Mouse (Mus musculus) ZHBTc4 (cell line): ENCODE measurements around the gene 2700049A03Rik.
"Not testable (repeated sequence)": the region's sequence is repeated elsewhere in the genome, so short reads cannot be mapped to it uniquely, and the experiment has no call there.

Experiments used
- DNase-seq: peaks from one replicate; pipeline ENCODE4 v3.0.0-alpha.2; 2011; ENCODE audit warnings: low read depth, low spot score

2700049A03Rik gene

DNA sequence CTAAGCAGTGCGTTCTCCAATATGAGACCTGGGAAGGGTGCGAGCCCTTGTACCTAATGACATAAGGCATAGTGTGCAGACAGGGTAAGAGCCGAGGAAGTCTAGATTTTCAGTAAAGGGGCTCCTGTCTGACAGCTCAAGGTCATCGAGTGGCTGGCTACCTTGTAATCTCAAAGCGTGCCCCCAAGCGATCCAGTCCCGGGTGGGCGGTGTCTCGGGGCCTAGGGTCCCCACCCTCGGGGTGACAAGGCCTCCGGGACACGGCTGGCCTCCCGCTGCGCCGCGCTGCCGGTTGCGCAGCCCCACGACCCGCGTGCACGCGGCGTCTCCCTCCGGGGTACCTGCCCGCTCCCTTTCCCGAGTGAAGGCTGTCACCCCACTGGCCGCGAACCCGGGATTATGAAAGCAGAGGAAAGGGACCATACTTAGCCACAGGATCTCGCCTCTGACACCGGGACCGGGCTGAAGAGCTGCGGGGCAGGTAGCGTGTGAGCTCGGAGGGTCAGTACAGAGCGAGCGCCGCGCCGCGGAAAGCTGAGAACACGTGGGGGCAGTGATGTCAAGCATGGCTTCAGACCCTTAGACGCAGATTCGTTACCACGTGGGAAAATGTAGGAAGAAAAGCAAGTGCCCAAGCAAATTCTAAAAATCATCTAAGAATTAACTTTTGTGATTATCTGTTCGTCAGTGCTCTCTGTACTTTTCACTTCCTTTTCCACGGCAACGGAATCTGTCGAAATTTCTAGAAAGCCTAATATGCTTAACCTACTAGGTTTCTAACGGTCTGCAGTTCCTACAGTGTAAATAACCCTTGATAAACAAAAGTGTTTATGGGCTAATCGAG lies at the start of gene 2700049A03Rik, which contains the start of gene Timm9:
2700049A03Rik (plus strand) TSS at position 719 of the 844 bp plus-strand sequence.
Timm9 (minus strand) TSS at position 555 of the 844 bp plus-strand sequence.
- peak; percentile 91 for DNase-seq

DNA sequence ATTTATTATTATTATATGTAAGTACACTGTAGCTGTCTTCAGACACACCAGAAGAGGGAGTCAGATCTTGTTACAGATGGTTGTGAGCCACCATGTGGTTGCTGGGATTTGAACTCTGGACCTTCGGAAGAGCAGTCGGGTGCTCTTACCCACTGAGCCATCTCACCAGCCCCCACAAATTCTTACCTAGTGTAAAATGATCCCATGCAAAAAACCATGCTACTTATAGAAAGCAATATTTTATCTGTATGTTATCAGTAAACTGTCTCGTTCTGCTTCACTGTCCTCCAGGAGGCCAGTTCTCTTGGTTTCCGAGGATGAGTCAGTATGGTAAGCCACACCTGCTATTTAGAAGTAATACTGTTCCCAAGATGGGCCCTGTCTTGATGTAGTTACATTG lies 32.4 kb upstream of the 2700049A03Rik start:
- not testable (repeated sequence) for DNase-seq

DNA sequence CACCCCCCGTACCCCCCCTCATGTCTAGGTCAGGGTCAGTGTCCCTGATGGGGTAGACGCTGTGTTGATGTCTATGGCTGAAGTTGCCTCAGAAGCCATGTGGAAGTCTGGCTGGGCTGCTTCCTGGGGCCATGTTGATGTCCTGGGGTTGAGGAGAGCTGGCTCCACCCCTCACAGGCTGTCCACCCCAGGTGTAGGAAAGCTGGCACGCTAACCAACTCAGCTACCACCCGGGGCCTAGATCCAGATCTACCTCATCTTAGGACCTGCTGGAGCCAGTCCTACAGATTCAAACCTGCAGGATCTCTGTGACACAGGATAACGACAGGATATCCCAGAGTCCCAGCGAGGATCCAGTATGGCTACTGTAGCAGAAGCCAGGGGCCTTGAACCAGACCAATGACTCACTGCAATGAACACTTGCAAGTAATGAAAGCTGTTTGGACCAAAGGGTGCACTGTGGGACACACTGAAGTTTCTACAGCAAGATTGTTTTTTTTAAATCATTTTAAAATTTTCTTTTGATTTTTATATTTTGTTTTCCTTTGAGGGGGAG lies 29.4 kb upstream of the 2700049A03Rik start:
- no peak for DNase-seq

DNA sequence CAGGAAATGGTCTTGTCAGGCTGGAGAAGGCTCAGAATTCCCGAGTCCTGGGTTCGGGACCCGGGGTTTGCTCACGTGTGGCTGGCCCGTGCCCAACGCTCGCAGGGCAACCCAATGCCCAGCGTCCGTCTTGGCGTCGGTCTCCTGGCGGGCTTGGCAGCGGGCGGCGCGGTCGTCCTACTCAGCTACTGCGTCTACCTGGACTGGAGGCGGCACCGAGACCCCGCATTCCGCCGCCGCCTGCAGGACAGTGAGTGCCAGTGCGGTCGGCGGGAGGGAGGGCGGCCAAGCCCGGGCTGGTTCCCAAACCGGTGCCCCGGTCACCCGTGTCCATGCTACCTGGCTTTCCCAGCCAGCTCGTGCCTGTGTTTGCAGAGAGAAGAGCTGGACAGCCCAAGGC lies 25.3 kb upstream of the 2700049A03Rik start, which contains the start of gene Tomm20l:
Tomm20l (plus strand) TSS at position 98 of the 400 bp plus-strand sequence.
- DNase-seq, result peak; percentile 78

DNA sequence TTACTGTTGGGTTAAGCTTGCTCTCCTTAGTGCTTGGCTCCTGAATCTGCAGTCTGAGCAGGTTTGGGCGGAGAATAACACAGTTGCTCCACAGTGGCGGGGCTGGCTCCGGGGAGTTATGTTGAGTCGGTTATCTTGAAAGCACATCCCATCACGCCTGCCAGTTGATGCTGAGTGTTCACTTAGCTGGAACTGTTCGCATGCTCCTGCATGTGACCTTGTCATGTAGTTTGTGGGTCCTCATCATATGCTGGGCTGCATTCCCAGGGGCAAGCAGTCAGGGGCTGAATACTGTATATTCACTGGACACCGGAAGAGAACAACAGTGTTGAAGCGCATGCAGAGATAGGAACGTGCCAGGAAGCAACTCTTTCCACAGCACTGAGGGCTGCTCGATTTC lies 23.6 kb upstream of the 2700049A03Rik start:
- peak; percentile 40 for DNase-seq

DNA sequence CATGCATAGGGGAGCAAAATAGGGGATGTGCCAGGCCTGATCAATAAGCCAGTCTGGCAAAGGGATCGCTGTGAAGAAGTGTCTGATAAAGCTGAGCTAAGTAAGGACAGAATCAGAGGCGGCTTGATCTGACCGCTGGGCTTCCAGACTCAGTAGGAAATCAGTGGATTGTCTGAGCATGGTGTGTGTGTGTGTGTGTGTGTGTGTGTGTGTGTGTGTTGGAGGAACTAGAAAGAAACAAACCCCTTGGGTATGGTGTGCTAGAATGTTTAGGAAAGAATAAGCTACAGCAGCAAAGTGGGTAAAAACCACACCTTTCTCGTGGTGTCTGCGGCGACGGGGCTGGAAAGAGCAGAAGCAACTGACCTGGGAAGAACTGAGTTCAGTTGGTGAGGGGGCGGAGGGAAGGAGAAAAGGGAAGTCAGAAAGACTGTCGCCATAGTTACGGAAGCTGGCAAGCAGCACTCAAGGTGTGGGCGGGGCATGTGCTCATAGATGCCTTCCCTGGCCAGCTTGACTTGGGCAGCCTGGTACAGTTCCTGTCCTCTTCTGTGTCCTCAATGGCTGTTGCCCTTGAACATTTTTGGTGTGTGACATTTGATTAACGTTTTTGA lies 22.9 kb upstream of the 2700049A03Rik start:
- DNase-seq, result peak; percentile 81

DNA sequence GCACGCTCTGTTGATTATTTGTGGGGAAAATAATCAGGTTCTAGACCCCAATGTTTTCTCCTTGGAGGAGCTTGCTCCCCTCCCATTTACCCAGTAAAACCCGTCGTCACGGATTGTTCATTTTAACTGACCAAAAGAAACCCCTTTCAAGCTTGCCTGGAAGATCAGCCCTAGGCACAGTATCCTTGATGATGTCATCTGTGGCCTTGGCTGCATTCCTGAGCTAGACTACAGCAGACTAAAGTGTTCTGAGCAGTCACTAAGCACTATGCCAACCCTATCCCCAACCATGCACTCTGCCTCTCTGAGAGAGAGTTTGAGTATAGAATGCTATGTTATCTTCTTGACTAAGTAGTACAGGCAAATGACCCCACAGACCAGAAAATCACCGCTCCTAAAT lies 20.2 kb upstream of the 2700049A03Rik start:
- DNase-seq, result no peak

DNA sequence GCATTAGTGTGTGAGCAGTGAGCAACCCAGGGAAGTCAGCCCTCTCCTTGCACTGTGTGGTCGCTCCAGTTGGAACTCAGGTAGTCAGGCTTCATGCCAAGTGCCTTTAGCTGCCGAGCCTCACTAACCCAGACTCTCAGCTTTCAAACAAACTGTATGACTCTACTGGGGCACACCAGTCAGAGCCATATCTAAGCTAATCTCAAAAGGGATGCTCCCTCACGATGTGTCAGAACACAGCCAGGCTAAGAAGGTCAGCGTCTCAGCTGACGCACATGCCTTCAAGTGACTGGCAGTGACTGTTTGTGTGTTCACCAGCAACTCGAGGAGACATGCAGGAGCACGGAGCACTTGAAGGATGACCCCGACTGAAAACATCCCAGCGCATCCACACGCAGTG lies 13.9 kb upstream of the 2700049A03Rik start:
- no peak for DNase-seq

DNA sequence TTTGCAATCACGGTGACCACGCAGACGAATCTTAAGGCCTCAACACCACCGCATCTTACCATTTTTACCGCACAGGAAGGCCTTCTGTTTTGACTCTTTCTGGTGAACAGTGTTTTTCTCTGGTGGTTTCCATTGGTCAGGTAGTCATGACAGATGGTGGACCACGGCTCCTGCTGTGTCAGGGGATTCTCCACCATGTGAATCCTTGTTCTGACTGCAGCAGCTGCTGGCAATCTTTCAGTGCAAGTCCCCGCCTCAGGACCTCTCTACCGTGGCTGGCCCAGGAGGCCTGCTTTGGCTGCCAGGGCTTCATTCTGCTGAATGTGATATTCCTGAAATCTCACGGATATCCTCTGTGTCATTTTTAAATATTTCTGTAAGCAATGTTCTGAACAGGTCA lies 13.4 kb upstream of the 2700049A03Rik start:
- DNase-seq, result no peak

DNA sequence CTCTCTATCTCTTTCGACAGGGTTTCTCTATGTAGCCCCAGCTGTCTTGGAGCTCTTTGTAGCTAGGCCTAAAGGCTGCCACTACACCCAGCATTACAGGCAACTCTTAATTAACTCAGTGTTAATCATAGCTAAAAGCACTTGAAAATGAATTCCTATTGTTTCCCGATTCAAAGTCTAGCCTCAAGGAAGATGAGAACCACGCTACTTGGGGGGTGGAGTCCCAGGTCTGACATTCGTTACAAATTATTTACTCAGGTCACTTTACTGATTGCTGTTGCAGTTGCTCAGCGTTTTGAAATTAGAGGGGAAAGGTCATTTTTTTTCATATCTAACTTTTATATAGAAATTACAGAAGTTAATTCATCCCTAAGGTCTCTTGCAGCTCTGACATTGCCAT lies 1.1 kb upstream of the 2700049A03Rik start:
- no peak for DNase-seq

DNA sequence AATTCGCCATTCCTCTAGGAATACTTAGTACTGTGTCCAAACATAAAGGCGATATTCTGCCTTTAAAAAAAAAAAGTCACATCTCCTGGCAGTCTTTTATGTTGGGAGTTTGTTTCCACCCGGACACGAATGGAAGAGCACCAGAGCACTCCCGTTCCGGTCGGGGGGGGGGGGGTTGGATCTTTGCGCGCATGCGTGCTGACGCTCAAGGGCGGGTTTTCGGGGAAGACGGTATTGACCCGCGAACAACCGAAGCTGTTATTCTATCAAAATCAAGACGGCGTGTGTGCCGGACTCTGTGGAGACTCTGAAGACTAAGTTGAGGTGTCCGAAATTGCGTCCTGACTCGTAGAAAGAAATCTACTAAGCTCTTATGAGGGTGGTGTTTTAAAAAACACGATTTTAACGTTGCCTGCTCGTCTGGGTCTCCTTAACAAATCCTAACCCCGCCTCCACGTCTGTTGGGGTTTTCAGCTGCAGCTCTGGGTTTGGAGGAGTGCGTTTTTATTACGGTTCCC lies 385 bp downstream of the 2700049A03Rik start:
- peak; percentile 95 for DNase-seq

DNA sequence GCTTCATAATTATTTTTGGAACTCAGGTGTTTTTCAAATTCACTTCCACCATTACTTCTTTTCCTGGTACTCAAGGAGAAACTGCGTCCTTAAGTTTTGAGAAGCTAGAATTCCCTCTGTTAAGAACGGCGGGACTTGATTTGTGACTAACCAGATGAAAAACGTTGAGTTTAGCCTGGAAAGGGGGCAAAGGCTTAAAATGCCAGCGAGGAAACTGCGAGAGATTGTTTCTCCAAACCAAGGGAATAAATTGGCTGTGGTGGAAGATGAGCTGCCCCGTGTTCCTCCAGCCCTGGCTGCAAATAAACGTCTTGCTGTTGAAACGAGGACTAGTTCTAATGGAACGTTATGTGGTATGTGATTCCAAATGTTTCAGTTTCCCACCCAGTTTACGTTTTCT lies 1.0 kb downstream of the 2700049A03Rik start:
- no peak for DNase-seq

DNA sequence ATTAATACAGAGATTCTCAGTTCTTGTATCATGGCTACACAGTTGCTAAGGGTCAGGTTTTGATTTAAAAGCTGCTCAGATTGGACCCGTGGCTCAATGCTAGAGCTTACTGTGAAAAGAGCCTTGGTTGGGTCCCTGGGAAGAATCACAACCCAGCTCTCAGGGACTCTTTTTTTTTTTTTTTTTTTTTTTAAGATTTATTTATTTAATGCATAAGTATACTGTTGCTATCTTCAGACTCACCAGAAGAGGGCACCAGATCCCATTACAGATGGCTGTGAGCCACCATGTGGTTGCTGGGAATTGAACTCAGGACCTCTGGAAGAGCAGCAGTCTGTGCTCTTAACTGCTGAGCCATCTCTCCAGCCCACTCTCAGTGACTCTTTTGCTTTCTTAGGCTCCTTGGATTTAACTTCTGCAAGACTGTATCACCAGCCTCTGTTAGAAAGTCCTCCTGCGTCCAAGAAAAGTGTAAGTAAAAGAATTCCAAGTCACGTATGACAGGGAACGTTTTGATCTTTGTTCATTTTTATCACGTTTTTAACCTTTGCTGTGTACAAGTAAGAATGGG lies 2.7 kb downstream of the 2700049A03Rik start:
- peak; percentile 15 for DNase-seq

DNA sequence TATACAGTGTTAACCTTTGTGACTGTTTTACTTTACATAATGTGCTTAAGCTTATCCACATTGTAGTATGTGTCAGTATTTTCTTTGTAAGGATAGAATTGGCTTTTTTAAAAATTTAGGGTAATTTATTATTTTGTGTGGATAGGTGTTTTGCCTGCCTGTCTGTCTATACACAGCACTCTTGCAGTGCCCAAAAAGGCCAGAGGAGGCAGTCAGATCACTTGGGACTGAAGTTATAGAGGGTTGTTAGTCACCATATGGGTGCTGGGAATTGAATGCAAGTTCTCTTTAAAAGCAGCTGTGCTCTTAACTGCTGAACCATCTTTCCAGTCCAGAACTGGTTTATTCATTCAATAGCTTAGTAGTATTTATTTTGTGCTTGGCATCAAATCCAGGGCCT lies 4.5 kb downstream of the 2700049A03Rik start:
- DNase-seq, result peak; percentile 45

DNA sequence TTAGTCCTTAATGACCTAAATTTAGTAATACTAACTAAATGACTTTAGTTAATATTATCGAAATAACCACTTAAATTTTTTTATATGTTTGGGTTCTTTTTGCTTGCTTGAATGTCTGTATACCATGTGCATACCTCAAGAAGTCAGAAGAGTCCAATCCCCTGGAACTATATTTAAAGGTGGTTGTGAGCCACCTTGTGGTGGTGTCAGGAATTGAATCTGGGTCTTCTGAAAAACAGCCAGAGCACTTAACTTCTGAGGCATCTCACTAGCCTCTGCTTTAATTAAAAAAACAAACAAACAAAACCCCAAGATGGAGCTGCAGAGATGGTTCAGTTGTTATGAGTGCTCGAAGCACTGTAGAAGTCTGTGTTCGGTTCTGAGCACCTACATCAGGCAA lies 11.0 kb downstream of the 2700049A03Rik start:
- DNase-seq, result peak; percentile 66

DNA sequence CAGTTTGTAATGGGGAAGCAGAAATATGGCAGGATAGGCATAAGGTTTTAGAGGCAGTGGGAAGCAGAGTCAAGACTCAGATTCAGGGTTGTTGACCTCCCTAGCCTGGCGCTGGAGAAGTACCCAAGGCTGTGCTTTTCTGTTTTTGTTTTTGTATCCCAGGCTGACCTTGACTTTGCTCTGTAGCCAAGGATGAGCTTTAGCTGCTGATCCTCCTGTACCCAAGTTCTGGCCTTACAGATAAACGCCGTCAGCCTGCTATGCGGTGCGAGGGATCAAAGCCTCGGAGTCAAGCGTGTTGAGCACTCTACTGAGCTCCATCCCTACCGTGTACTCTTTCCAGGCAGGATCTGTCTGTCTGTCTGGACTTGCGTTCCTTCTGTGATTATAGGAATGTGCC lies 12.2 kb downstream of the 2700049A03Rik start:
- DNase-seq, result no peak

DNA sequence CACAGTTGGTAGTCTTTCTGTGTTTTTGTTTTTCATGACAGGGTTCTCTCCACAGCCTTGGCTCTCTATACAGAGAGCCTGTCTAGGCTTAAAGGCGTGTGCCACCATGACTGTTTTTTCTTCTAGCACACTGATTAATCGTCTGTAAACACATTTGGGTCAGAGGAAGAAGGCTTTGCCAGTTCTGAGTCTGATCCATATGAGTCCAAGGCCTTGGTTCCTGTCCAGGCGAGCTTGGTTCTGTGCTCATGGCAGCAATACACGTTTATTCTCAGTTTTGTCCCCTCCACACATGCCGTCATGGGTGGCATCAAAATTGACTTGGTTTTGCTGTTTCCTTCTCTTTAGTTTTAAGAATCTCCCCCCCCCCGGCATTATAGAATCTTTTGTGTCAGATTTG lies 12.8 kb downstream of the 2700049A03Rik start:
- no peak for DNase-seq

DNA sequence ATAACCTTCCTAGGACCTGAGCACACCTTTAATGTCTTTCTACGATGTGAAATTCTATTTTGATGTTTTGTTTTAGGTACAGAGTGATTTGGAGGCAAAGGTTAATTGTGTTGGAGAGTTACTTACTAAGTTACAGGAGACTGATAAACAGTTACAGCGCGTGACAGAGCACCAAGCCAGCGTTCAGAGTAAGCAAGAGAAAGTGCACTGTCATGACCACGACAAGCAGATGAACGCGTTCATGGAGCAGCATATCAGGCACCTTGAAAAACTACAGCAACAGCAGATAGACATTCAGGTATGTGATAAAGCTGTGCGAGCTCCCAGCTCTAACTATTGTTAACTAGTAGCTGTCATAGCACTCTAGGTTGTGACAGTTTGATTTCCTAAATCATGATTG lies 13.5 kb downstream of the 2700049A03Rik start:
- no peak for DNase-seq

DNA sequence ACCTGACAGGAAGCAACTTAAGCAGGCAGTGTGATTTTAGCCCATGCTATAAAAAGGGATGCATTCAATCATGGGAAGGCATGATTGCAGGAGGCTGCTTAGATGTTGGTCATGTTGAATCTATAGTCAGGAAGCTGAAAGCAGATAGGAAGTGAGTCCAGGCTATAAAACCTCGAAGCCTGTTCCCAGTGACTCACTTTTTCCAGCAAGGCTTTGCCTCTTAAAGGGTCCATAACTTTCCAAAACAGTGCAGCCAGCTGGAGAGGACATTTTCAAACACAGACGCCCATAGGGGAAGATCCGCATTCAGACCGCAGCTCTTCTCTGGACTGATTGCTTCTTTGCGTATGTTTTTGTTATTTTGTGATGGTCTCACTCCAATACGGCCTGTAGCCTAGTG lies 18.3 kb downstream of the 2700049A03Rik start:
- DNase-seq, result no peak

DNA sequence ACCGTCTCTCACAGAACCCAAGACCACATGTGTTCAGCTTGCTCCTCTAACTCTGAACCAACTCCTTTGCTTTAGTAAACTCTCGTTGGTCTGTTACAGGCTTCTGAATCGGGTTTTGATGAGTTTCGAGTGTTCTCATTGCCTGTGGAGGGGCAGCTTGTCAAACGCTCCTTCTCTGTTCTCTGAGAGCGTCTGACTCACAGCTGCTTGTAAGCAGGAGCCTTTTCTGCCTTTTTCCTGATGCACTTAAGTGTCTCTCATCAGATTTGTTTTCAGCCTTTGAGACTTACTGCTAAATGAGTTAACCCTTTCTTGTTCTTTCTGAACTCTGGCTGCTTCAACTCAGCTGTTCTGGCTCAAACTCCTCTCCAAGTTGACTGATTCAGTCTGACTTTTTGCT lies 21.3 kb downstream of the 2700049A03Rik start:
- no peak for DNase-seq

DNA sequence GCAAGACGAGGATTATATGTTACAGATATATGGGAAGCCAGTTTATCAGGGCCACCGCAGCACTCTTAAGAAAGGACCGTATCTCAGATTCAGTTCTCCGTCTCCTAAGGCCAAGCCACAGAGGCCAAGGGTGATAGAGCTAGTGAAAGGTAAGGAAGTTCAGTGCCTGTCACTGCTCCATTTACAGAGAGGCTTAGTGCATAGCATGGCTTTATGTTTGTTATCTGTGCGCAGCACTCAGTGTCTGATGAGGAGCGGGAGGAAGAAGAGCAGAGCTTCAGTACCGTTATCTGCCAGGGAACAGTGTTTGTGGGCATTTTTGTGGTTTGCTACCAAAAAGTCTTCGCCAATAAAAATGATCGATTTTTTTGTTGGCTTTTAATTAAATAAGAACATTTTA lies 27.8 kb downstream of the 2700049A03Rik start:
- no peak for DNase-seq

DNA sequence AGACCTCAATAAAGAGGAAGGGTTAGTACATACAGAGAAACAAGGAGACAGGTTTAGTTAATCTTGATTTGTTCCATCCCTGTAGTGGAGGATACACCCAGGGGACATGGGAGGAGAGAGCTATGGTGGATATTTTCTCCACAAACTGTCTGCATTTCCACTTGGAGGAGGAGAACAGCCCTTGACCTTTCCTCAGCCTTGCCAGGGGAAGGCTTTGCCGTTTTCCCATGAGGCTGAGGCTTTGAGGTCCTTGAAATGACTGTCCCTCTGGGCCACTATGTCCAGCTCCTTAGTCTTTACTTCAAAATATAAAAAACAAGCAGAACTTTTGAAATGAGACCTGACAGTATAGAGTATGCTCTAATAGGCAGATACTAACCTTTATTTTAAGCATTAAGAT lies 33.3 kb downstream of the 2700049A03Rik start:
- no peak for DNase-seq
